Mouse (Mus musculus): ENCODE results near the gene Rbfox1.

Rbfox1 gene

DNA sequence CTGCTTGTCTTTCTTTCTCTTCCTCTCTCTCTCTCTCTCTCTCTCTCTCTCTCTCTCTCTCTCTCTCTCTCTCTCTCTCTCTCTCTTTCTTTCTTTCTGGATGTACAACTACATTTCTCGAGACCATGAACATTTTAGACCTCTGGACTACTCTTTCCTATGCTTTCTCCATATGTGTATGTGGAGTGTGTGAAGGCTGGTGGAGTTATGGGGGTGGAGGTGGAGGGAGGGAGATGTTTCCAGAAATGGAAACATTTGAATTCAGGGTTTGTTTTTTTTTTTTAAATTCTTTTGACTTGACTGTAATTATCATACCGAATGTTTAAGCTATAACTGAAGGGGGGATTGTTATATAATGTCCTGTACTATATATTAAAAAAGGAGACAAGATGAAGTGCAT is 1338.1 kb downstream of the Rbfox1 start:
- DNase-seq (ENCODE audit: low read depth, low spot score) = no peak

DNA sequence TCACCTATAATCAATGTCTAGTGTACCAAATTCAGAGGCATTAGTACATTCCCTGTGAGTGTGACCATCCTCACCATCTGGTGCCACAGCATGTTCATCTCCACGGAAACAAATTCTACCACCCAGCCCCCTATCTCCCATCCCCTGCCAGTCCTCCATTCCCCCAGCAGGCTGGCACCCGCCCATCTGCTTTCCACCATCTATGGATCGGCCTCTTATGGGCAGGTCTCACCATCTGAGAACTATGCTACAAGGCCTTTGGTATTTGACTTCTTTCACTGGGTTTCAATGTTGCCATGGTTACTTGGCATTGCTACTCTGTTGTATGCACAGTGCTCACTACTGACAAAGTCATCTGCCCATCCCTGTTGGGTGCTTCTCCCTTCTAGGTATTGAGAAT is 1340.8 kb downstream of the Rbfox1 start:
- DNase-seq (ENCODE audit: low read depth, low spot score) = peak; percentile 11

DNA sequence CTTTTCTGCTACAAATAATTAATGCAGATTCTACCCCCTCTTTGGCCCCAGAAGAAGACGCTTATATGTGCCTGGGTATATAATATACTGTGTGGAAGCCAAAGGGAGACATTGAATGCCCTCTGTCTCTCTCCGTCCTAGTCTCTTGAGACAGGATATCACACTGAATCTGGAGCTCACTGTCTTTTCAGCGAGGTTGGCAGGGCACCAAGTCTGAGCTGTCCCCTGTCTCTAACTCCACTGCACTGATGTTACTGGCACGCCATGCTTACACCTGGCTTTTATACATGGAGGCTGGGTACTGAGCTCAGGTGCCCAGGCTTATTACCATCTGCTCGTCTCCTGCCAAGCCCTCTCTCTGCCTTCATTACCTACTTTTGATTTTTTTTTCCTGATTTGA is 1343.1 kb downstream of the Rbfox1 start:
- DNase-seq (ENCODE audit: low read depth, low spot score) = no peak

DNA sequence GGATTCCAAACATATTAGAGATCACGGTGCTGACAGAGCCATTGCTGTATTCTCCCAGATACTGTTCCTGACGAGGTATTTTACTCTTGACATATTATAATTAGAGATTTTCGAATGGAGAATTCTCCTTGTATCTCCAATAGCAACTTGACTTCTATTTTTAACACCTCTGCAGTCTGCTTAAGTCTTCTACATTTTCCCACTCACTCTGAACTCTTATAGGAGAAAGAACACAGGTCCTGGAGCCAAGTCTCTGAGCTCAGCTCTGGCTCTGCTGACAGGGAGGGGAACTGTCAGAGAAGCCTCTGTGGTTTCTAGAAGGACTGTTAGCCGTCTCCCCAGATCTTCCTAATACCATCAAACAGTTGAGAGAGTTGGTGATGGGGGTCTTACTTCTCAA is 1344.1 kb downstream of the Rbfox1 start:
- DNase-seq (ENCODE audit: low read depth, low spot score) = no peak

DNA sequence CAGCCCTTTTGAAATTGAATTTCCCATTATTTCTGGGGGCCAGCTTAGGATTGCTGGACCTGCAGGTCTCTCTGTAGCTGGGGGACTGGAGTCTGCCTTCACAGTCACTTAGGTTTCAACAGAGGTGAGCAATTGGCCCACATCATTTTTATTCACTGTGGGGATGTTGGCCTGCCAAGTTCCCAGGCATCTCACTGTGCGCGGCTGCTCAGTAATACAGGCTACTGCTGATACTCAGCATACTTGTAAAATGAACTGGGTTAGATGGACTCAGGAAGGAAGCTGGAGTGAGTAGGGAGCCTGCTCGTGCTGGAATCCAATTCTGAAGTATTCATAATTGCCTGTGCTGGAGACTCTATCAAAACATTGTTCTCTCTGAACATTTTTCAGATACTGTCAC is 1356.5 kb downstream of the Rbfox1 start:
- no peak for DNase-seq (ENCODE audit: low read depth, low spot score)

DNA sequence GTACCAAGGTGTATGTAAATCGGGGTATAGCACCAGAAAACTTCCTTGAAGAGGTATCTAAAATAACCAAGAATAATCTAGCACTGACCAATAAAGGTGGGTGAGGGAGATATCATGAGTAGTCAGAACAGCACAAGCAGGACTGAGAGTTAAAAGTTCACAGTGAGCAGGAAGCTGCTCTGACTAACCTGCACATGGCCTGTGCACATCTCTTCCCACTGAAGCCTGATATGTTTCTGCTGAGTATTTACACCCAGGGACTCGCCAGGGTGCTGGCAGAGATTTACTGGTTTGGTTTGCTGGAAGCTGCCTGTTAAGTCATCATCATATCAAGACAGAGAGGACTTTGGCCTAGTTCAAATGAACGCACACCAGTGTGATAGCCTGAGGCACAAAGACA is 1357.3 kb downstream of the Rbfox1 start:
- no peak for DNase-seq (ENCODE audit: low read depth, low spot score)

DNA sequence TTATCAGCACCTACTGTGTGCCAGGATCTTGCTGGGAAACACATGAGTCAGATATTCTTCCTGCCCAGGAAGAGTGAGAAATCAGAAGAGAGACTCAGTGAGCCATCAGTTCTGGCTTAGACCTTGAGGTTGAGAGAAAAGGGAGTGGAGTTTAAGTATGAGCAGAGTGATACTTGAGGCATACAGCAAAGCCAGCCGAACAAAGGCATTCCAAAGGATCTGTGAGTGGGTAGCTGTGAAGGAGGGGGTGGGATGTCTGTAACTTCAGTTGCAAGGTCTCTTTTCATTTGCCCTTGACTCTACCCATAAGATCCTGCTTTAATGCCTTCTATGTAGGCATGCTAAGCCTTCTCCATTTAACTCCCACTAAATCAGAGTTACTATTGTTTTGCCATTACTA is 1359.2 kb downstream of the Rbfox1 start:
- peak; percentile 10 for DNase-seq (ENCODE audit: low read depth, low spot score)

DNA sequence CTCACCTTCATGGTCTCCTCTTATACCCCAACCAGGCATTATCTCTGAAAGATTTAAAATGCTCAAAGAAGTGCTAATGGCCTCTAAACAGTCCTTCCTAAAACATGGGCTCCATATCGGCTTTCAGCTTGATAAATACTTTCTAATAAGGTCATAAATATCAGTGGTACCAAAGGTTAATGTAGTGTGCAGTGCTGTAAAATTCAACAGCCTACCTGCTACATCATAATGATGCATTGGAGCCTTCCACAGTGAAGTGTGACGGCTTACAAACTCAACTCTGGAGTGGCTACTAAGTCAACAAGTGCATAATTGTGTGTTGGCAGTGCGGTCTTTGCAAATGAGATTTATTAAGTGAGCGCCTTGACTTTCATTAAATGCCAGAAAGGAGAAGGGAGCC is 1366.5 kb downstream of the Rbfox1 start:
- no peak for DNase-seq (ENCODE audit: low read depth, low spot score)

DNA sequence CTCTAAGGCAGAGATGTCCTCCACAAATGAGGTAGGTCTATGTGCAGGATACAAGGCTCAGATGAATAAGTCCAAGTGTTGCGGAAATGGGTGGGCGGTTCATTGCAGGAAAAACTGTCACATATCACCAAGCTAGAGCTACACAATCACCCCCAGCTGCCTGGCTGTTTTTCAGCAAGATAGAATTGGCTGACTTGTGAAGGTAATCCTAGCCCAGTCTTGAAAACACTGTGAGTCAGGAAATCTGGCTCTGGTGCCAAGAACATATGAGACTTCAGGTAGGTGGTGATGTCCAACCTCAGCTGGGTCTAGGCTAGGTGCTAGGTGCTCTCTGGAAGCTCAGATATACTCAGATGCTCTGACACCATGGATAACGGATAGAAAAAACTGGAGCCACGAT is 1372.2 kb downstream of the Rbfox1 start:
- no peak for DNase-seq (ENCODE audit: low read depth, low spot score)

DNA sequence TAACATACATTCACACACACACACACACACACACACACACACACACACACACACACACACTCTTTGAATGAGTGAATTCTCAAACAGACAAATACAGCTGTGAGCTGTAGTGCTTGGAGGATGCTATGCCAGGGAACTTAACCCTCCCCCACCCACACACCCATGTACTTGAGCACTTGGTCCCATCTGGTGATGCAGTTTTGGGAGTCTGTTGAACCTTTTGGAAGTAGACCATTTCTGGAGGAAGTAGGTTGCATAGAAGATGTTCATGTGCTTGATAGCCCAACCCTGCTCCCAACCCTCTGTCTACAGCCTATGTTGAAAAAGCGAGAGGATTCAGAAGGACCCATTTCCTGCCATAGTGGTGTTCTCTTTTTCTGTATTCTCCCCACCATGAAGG is 1378.1 kb downstream of the Rbfox1 start:
- no peak for DNase-seq (ENCODE audit: low read depth, low spot score)

DNA sequence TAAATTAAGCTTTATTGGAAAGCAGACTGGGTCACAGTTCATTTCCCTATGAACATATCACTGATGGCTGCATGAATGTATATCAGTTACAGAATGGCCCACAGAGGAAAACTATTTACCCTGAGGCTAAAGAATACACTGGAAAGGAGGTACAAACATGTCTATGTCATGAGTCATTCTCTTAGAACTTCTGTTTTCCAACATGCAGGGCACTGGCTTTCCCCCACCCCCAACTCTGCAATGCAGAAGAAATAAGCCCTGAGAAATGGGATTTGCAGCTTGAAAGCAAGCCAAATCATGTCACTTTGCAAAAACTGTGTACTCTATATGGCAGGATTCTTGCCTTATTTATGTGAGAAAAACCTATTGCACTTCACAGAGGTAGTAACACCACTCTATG is 1380.6 kb downstream of the Rbfox1 start:
- DNase-seq (ENCODE audit: low read depth, low spot score) = no peak

DNA sequence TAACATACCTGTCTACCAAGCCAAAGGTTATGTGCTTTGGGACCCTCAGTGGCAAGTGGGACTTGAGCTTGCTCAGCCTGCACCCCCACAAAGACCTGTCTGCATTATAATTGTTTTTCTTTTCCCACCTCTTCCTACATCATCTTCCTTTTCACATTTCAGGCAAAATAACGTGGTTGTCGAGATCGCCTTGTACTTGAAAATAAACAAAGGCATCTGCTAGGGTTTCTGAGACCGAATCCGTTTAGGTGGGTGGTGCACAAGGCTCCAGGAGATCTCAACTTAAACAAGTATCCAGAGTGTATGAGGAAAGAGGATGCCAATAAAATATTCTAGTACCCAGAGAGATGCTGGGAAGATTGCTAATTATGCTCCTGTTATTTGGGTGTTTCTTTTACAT is 1390.3 kb downstream of the Rbfox1 start:
- DNase-seq (ENCODE audit: low read depth, low spot score) = no peak

DNA sequence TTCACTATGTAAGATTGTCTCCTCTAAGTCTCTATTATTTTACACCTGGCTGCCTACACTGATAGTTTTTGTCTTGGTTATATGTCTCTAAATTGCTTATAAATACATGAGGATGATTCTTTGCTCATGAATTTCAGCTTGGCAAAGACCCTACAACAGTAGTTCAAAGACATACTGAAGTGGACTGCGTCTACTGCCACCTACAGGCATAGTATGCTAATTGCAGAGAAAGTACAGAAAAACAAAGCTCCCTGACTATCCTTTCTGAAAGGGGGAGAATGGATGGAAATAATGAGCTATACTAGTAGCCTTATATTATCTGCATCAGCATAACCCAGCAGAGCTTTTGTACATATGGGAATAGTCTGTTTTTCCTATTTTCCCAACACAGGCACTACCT is 1390.7 kb downstream of the Rbfox1 start:
- DNase-seq (ENCODE audit: low read depth, low spot score) = peak; percentile 61

DNA sequence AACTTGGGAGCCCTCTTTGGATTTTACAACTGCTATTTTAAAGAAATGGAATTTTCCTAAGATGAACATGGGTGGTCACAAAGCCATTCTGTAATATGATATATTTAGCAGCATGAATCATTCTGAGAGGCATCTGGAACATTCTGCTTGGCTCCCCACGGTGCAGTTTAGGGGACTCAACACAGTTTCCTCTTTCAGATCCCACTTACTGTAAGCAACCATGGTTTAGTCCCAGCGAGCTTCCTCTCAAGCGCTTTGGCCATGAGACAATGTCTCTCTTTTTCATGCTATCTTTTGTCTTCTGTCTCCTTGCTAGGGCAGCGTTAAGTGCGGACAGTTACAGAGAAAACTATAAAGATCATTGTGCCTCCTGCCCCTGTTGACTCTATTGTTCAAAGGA is 1394.4 kb downstream of the Rbfox1 start:
- peak; percentile 27 for DNase-seq (ENCODE audit: low read depth, low spot score)

DNA sequence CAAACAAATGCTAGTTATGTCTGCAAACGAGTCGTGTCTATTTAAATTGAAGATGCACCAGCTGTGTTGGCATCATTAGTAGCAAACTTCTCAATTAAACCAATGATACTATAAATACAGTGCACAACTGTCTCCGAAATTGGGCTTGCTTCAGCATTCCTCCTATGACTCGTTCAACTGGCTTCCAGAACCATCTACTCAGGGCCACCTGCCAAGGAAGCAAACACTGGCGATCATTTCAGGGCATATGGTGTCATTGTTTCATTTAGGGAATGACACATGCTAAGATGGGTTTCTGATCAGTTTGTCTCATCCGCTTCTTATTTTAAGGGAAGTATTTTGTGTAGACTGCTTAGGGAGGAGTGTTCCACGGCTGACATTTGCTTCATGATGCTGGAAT is 1397.1 kb downstream of the Rbfox1 start:
- DNase-seq (ENCODE audit: low read depth, low spot score) = no peak

DNA sequence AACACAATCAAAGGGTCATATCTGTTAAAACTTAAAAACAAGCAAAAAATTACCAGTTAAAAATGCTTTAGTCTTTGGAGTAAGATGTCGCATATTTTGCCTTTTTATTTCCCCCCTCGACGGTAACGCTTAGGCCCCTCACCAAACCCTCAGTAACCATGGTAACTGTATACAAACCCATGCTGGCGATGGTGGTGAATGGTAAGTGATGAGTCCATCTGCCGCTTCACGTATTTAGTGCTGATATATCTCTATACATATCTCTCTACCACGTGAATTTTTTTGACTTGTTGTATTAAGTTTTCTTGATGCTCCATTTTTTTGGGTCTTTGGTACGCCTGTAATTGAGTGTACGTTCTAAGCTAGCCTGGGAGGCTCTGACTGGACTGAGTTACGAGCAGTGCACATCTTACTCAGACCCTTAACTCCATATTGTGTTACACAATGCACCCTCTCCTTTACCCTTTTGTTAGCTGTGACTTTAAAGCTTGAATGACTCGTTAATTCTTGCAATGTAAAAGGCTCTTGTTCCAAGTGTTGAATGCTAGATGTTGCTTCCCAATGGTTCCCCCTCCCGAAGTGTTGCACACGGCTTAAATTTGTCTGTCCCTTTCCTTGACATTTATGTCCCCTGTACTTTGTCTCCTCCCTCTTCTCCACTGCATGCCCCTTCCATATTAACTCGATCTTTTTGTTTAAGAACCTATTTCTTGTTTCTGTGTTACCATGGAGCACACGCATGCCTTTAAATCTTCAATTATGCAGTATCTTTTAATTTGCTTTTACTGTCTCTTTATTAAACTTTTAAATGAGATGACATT is 1408.0 kb downstream of the Rbfox1 start:
- no peak for DNase-seq (ENCODE audit: low read depth, low spot score)

DNA sequence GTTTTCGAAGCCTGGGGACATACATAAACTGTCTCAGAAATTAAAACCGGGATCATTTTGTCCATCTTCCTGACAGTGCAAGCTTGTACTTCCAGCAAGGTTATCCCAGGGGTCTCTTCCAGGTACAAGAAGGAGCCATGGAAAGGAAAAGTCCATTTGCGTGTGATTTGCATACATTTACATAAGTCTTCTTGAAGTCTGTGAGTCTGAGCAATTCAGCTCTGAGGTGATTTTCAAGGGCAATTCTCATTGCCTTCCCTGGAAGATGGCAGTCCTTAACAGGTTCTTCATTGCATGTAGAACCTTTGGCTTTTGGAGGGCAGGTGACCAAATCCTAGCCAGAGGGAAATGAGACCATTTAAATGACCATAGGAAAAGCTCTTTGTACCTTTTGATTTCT is 1417.3 kb downstream of the Rbfox1 start:
- DNase-seq (ENCODE audit: low read depth, low spot score) = peak; percentile 56

DNA sequence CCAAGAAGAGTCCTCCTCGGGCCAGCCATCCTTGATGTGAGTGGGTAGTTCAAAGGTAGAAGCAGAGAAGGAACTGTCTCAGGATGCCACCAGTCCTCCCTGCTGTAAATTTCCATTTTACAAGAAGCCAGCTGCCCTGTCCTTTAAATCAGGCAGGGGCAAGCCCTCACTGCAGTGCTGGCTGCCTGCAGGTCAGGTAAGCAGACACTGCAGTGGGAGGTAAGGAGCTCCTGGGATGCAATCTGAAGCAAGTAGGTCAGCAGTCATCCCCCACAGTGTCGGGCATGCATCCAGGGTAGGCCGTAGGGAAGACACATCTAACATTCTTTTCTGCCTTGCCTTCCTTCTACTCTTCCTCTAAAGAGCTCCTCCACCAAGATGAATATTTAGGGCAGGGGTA is 1444.0 kb downstream of the Rbfox1 start:
- DNase-seq (ENCODE audit: low read depth, low spot score) = no peak

DNA sequence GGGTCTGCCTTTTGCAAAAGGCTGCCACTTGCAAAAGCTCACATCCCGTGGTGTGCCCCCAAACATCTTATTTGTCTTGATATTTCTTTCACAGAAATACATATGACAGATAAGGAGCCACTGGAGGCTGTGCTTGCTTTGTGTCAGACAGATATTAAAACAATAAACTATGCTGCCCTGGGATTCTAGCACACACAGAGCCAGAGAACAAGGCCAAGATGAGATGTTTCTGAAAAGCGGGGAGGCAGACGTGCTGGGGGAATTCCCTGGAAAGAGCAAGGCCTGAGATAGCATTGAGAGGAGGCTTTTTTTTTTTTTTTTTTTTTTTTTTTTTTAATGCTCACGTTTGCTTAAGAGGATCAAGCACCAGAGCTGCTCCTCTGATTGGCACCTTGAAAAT is 1456.0 kb downstream of the Rbfox1 start:
- DNase-seq (ENCODE audit: low read depth, low spot score) = no peak

DNA sequence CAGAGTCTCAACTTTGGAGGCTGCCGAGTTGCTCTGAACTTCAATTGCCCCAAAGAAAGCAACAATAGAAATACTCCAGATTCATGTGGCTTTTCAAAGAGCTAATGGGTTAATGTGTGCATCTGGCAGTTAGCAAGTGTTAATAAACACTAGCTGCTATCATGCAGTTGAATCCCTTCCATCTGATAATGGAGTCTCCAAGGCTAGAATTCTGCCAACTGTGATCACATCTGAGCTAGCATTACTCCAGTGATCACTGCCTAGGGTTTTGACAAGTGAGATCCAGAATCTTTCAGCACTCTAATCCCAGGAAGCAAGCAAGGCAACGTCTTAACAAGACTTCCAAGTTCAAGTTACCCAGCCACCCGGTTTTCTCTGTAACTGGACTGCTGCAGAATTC is 1460.1 kb downstream of the Rbfox1 start:
- DNase-seq (ENCODE audit: low read depth, low spot score) = no peak

DNA sequence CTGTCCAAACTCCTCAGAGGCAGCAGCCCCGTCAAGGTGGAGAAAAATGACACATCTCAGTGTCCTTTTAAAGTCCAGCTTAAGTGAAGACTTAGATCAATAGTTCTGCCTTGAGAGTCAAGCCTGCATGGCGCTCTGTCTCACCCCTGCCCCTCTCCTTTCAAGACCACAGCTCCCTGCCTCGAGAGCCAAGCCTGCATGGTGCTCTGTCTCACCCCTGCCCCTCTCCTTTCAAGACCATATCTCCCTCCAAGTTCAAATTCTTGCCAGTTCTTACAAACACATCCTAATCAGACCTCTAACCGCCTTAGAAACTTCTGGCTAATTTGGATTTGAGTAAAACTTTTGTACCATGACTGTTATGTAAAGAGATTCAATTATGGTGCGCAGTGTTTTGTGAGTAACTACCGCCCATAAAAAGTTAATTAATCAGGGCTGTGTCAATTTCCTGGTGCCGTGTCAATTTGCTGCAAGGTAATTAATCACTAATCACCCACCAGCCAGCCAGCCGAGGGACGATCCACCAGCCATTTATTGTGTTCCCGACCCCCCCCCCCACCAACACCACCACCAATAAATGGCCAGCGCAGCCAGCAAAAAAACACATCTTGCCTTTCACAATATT is 1461.0 kb downstream of the Rbfox1 start:
- DNase-seq (ENCODE audit: low read depth, low spot score) = no peak

DNA sequence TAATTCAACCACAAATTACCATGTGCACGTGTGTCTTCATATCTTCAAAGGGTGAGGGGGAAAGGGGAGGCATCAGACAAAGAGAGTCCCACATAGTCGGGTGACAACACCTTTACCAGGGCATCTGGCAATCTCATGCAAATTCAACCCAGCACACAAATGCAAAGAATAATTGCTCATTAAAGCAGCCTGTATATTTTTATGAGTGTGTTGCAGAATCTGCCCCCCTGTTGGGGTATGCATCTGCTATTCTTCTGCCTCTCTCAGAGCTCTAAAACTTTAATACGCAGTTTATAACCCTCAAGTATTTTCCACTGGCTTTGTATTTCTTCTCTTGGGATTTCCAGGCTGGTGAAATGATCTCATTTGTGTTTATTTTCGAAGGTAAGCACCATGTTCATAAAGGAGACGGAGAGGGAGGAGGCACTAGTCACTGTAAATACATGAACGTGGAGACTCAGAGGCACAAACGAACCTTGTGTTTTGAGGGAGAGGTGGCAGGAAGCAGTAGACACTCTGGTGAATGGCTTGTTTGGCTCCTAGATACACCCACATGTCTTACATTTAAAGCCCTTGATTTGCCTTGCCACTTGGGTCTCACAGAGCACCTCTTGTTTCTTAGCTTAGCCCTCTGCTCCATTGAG is 1462.5 kb downstream of the Rbfox1 start:
- no peak for DNase-seq (ENCODE audit: low read depth, low spot score)

DNA sequence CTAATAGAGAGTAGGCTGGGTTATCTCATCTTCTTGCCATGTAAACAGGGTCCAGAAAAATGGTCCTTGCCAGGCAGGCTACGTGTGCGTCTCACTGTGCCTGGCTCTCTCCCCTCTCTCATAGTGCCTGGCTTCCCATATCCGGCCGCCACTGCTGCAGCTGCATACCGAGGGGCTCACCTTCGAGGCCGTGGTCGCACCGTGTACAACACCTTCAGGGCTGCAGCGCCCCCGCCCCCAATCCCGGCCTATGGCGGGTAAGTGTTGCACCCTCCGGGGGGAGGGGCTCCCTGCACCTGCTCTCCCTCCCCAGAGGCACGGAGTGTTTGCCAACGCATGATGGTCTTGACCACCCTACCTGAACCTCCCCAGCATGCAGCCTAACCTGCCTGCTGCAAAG is 1467.7 kb downstream of the Rbfox1 start:
- peak; percentile 19 for DNase-seq (ENCODE audit: low read depth, low spot score)
